Mouse (Mus musculus) fibroblast of lung, adult 2 months (primary cell): ENCODE measurements at regions not wholly inside any gene's neighbourhood (a gene's known extent, or its start where the extent isn't known, plus 50 kb on each side); places are given as distances from the start of the nearest gene placed in this dataset.

Experiments used
- DNase-seq: peaks from one replicate; pipeline ENCODE4 v3.0.0-alpha.2; 2011; ENCODE audit warnings: low read depth

- no peak for DNase-seq
These were observed 90.7 kb upstream of the Tbx3 start for GRCm38 (mm10) chr5:119579806-119580205.

- DNase-seq = no peak
These were observed 90.1 kb upstream of the Tbx3 start for GRCm38 (mm10) chr5:119580395-119580794.

GRCm38 (mm10) chr5:119580798-119581197 is 89.7 kb upstream of the Tbx3 start:
- no peak for DNase-seq

GRCm38 (mm10) chr5:119584389-119584788 is 86.1 kb upstream of the Tbx3 start:
- DNase-seq = no peak

GRCm38 (mm10) chr5:119584914-119585313 is 85.6 kb upstream of the Tbx3 start:
- no peak for DNase-seq

- no peak for DNase-seq
These were observed 83.9 kb upstream of the Tbx3 start for GRCm38 (mm10) chr5:119586391-119587058.

- no peak for DNase-seq
These were observed 83.1 kb upstream of the Tbx3 start for GRCm38 (mm10) chr5:119587239-119587811.

- DNase-seq = no peak
These were observed 81.9 kb upstream of the Tbx3 start for GRCm38 (mm10) chr5:119588340-119589272.

- DNase-seq = peak; percentile 23
These were observed 79.2 kb upstream of the Tbx3 start for GRCm38 (mm10) chr5:119591271-119591670.

- DNase-seq = no peak
These were observed 77.6 kb upstream of the Tbx3 start for GRCm38 (mm10) chr5:119592891-119593290.

GRCm38 (mm10) chr5:119594541-119594940 is 75.9 kb upstream of the Tbx3 start:
- no peak for DNase-seq

- DNase-seq = no peak
These were observed 74.0 kb upstream of the Tbx3 start for GRCm38 (mm10) chr5:119596295-119596993.

GRCm38 (mm10) chr5:119596994-119597391 is 73.5 kb upstream of the Tbx3 start:
- no peak for DNase-seq

- DNase-seq = no peak
These were observed 72.9 kb upstream of the Tbx3 start for GRCm38 (mm10) chr5:119597530-119597929.

GRCm38 (mm10) chr5:119598166-119598565 is 72.3 kb upstream of the Tbx3 start:
- no peak for DNase-seq

- DNase-seq = no peak
These were observed 69.1 kb upstream of the Tbx3 start for GRCm38 (mm10) chr5:119601390-119601789.

GRCm38 (mm10) chr5:119602001-119602400 is 68.5 kb upstream of the Tbx3 start:
- DNase-seq = no peak

- no peak for DNase-seq
These were observed 65.0 kb upstream of the Tbx3 start for GRCm38 (mm10) chr5:119605444-119605843.

- DNase-seq = no peak
These were observed 57.1 kb upstream of the Tbx3 start for GRCm38 (mm10) chr5:119613413-119613812.

- DNase-seq = no peak
These were observed 56.3 kb upstream of the Tbx3 start for GRCm38 (mm10) chr5:119613981-119614770.

- no peak for DNase-seq
These were observed 54.8 kb upstream of the Tbx3 start for GRCm38 (mm10) chr5:119615681-119616080.
